ENCODE assay signal across 20 mouse cellular contexts in the genomic region with DNA sequence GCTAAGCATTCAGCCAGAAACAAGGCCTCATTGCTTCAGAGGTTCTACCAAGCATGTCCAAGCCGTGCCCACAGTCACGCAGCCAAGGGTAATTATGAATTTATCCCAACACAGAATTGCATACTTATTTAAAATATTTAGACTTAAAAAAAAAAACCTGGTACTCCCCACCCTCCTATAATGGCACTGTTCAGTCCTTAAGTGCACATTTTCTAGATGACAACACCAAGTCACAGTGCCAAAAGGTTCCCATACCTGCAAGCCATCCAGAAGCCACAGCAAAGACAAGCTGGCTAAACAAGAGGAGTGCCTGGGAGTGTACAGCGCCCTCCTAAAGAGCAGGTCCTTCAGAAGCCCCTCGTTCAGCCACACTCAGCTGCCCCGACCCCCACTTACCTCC. TPM values are rescaled to one million over a fixed set of nuclear protein-coding genes. Genes with fewer than 3 reads are reported as not detected.
DNase-seq lines count a peak whose midpoint lies in the region; ATAC-seq and TF ChIP-seq lines count a peak whose summit lies in the region.
"Had no signal": no experiment of that assay in that cellular context is flagged by ENCODE, and none has a peak within 500 bp of the region (broad histone marks: within the 10 kb centered on the region; RNA-seq: fewer than 3 reads in every experiment).

No protein-coding gene starts in this region.

- H3K9me3 ChIP-seq in heart, embryonic 10.5 days, result no peaks in the 10 kb centered on the region
- no peaks in the 10 kb centered on the region for H3K9me3 ChIP-seq in kidney, embryonic 15.5 days (replicated peaks)
- no peaks in the 10 kb centered on the region for H3K9me3 ChIP-seq in lung, postnatal 0 days (ENCODE audit: low read length)
- H3K9me3 ChIP-seq: embryonic facial prominence, embryonic 12.5 days; forebrain, embryonic 15.5 days; heart, embryonic 12.5 days; hindbrain, embryonic 15.5 days had no signal

- no peak for TF ChIP-seq POLR2A in lung, adult 2 months (IDR thresholded peaks at IDR 0.05; ENCODE audit: borderline replicate concordance, extremely low read depth, low read depth, low read length)

- TF ChIP-seq CTCF in lung, postnatal 0 days (IDR thresholded peaks at IDR 0.05), result no peak
- no peak for TF ChIP-seq CTCF in lung, adult 2 months (IDR thresholded peaks at IDR 0.05; ENCODE audit: insufficient read depth, low read length)

- peaks cover 25% of the 10 kb centered on the region for H3K4me1 ChIP-seq in heart, embryonic 10.5 days
- peaks cover 35% of the 10 kb centered on the region for H3K4me1 ChIP-seq in kidney, embryonic 15.5 days
- no peaks in the 10 kb centered on the region for H3K4me1 ChIP-seq in lung, postnatal 0 days (ENCODE audit: insufficient read depth, low read depth, low read length)
- H3K4me1 ChIP-seq in lung, adult 2 months (ENCODE audit: control insufficient read depth, insufficient read depth, low read length), result peaks cover 4% of the 10 kb centered on the region; the same call in 1 of the 2 replicates
- H3K4me1 ChIP-seq: forebrain, embryonic 15.5 days; hindbrain, embryonic 15.5 days had no signal

- ATAC-seq in kidney, embryonic 15.5 days (replicated peaks; ENCODE audit: low FRiP score), result 0 out of 2 replicates have a peak, but pooled peaks have one; percentile 46
- ATAC-seq in lung, postnatal 0 days, result peak; percentile 65
- ATAC-seq in activated CD4-positive, CD25-positive, alpha-beta regulatory T cell, adult 4 months, result no peak
- ATAC-seq: CD4-positive, CD25-positive, alpha-beta regulatory T cell, adult 4 months; forebrain, embryonic 15.5 days had no signal

- peak; percentile 87 for TF ChIP-seq EP300 in lung, postnatal 0 days (IDR thresholded peaks at IDR 0.05)

- 90% methylated on average over 5 of the region's 5 CpGs for WGBS in heart, embryonic 10.5 days
- WGBS in kidney, embryonic 15.5 days, result 60% methylated on average over 5 of the region's 5 CpGs
- 65% methylated on average over 5 of the region's 5 CpGs for WGBS in lung, postnatal 0 days
- WGBS in lung, adult 2 months, result 72% methylated on average over 5 of the region's 5 CpGs

- no peak for DNase-seq in heart, embryonic 10.5 days (ENCODE audit: low spot score)
- DNase-seq in heart, adult 9 months (ENCODE audit: low spot score in 2 of 2), result no peak
- DNase-seq in kidney, postnatal 10 days, result no peak
- peak; percentile 55 for DNase-seq in lung, postnatal 0 days (ENCODE audit: low spot score)
- DNase-seq in lung, adult 2 months, result no peak
- DNase-seq: adrenal gland, postnatal 14 days; B cell, adult 2 months; cerebellum, adult 11-12 months; cerebellum, adult 9-10 months; cerebellum, postnatal 25 days; gastrocnemius, postnatal 36 days; heart, adult 11 months; heart, postnatal 36 days had no signal

- no peak overlapping the region for H3K4me3 ChIP-seq in heart, embryonic 10.5 days
- H3K4me3 ChIP-seq in kidney, embryonic 15.5 days (replicated peaks), result no peak overlapping the region
- no peak overlapping the region for H3K4me3 ChIP-seq in lung, postnatal 0 days (ENCODE audit: low read depth, low read length)
- no peak overlapping the region for H3K4me3 ChIP-seq in lung, adult 2 months (replicated peaks; ENCODE audit: extremely low read depth, low read depth, low read length)
- H3K4me3 ChIP-seq: embryonic facial prominence, embryonic 12.5 days; forebrain, embryonic 15.5 days; heart, embryonic 12.5 days; hindbrain, embryonic 15.5 days had no signal

- no peak overlapping the region for H3K4me2 ChIP-seq in kidney, embryonic 15.5 days
- H3K4me2 ChIP-seq in lung, postnatal 0 days (replicated peaks; ENCODE audit: low read depth, low read length), result no peak overlapping the region
- H3K4me2 ChIP-seq: embryonic facial prominence, embryonic 12.5 days; forebrain, embryonic 15.5 days; heart, embryonic 12.5 days; hindbrain, embryonic 15.5 days had no signal

- peaks cover 66% of the 10 kb centered on the region for H3K36me3 ChIP-seq in heart, embryonic 10.5 days
- peaks cover 68% of the 10 kb centered on the region for H3K36me3 ChIP-seq in kidney, embryonic 15.5 days
- peaks cover 38% of the 10 kb centered on the region for H3K36me3 ChIP-seq in lung, postnatal 0 days (ENCODE audit: insufficient read depth, low read length)

- no peak overlapping the region for H3K9ac ChIP-seq in kidney, embryonic 15.5 days
- H3K9ac ChIP-seq in lung, postnatal 0 days (replicated peaks; ENCODE audit: low read depth), result no peak overlapping the region
- H3K9ac ChIP-seq: embryonic facial prominence, embryonic 12.5 days; forebrain, embryonic 15.5 days; heart, embryonic 12.5 days; hindbrain, embryonic 15.5 days had no signal

- H3K27me3 ChIP-seq in heart, embryonic 10.5 days (ENCODE audit: insufficient read depth, poor library complexity, severe bottlenecking), result no peaks in the 10 kb centered on the region
- no peaks in the 10 kb centered on the region for H3K27me3 ChIP-seq in kidney, embryonic 15.5 days
- no peaks in the 10 kb centered on the region for H3K27me3 ChIP-seq in lung, postnatal 0 days (replicated peaks; ENCODE audit: insufficient read depth, low read length)
- H3K27me3 ChIP-seq: embryonic facial prominence, embryonic 12.5 days; forebrain, embryonic 15.5 days; heart, embryonic 12.5 days; hindbrain, embryonic 15.5 days had no signal

- 0 out of 2 replicates have a peak overlapping the region, but pooled peaks have one; percentile 5 for H3K27ac ChIP-seq in heart, embryonic 10.5 days
- peak overlapping the region; percentile 61; the same call in 1 of the 2 replicates for H3K27ac ChIP-seq in kidney, embryonic 15.5 days
- peak overlapping the region; percentile 78 for H3K27ac ChIP-seq in lung, postnatal 0 days (ENCODE audit: low read length)
- H3K27ac ChIP-seq: embryonic facial prominence, embryonic 12.5 days; forebrain, embryonic 15.5 days; hindbrain, embryonic 15.5 days had no signal

RNA-seq across cellular contexts. Expression of gene Crlf3, which starts 27.6 kb away (rescaled TPM):
- polyA plus RNA-seq in heart, embryonic 10.5 days (2016; fragmentation: Nextera tagmentation; extraction: Ambion mirVana), result 48.1 and 57.5 TPM in 2 replicates
- polyA plus RNA-seq in kidney, embryonic 15.5 days (2015; fragmentation: Nextera tagmentation; extraction: Ambion mirVana), result 43.3 and 45.3 TPM in 2 replicates
- 40.8 and 42.4 TPM in 2 replicates for polyA plus RNA-seq in lung, postnatal 0 days (2015; fragmentation: Nextera tagmentation; extraction: Ambion mirVana)
- polyA plus RNA-seq in lung, adult 2 months (2012; rRNA removed), result 19.2 and 26.0 TPM in 2 replicates
- polyA plus RNA-seq in activated CD4-positive, CD25-positive, alpha-beta regulatory T cell, adult 4 months (2017; shearing (Covaris generic)), result 100 to 1,000 TPM; 125 to 169 TPM

RNA-seq across cellular contexts. Expression of gene Atad5, which starts 36.0 kb away (rescaled TPM):
- 8.4 and 11.0 TPM in 2 replicates for polyA plus RNA-seq in heart, embryonic 10.5 days (2016; fragmentation: Nextera tagmentation; extraction: Ambion mirVana)
- 10.9 and 11.9 TPM in 2 replicates for polyA plus RNA-seq in kidney, embryonic 15.5 days (2015; fragmentation: Nextera tagmentation; extraction: Ambion mirVana)
- polyA plus RNA-seq in lung, postnatal 0 days (2015; fragmentation: Nextera tagmentation; extraction: Ambion mirVana), result 1.7 and 2.0 TPM in 2 replicates
- 0.25 and 0.44 TPM in 2 replicates for polyA plus RNA-seq in lung, adult 2 months (2012; rRNA removed)
- polyA plus RNA-seq in activated CD4-positive, CD25-positive, alpha-beta regulatory T cell, adult 4 months (2017; shearing (Covaris generic)), result 1 to 10 TPM; 4.1 to 4.3 TPM

Comparison
In these comparisons a context has a peak if more than half of its experiments do, and no peak if none do; other contexts are left out.
1. H3K27ac ChIP-seq: peak in every context shown above with its lines; median percentile 78 in lung, postnatal 0 days; 61 in kidney, embryonic 15.5 days; 5 in heart, embryonic 10.5 days.